Mouse (Mus musculus) MEL (cell line): ENCODE measurements at regions not wholly inside any gene's neighbourhood (a gene's known extent, or its start where the extent isn't known, plus 50 kb on each side); places are given as distances from the start of the nearest gene placed in this dataset.

Experiments used
- DNase-seq: peaks from one replicate; pipeline ENCODE4 v3.0.0; 2011; ENCODE audit warnings: low read depth, low spot score
- H3K27ac ChIP-seq: 2 replicates; pipeline ENCODE4 v1.5.1; 2012; ENCODE audit warnings: low read depth, mild to moderate bottlenecking, control low read depth, low read length, moderate library complexity; ENCODE audit not compliant: control insufficient read depth
- H3K27me3 ChIP-seq, 2 experiments: fragments of 150-350 bp in 1 of 2; sonication (generic) in 1 of 2; 2 replicates each; pipeline ENCODE4 v1.6.1; 2012; ENCODE audit warnings: low read length in 2 of 2, mild to moderate bottlenecking in 2 of 2, improper control_type of control experiment in 1 of 2, moderate library complexity in 1 of 2; ENCODE audit not compliant: insufficient read depth in 2 of 2, control insufficient read depth in 1 of 2
- H3K36me3 ChIP-seq, 2 experiments: 2 replicates each; pipeline ENCODE4 v1.6.1; 2012 to 2014; ENCODE audit warnings: low read length in 2 of 2, improper control_type of control experiment in 1 of 2, inconsistent platforms in 1 of 2, mild to moderate bottlenecking in 1 of 2; ENCODE audit not compliant: insufficient read depth in 2 of 2, control insufficient read depth in 1 of 2
- H3K4me1 ChIP-seq, 2 experiments: fragments of 150-350 bp in 1 of 2; sonication (generic) in 1 of 2; 2 replicates each; pipeline ENCODE4 v1.6.1; 2012; ENCODE audit warnings: low read length in 2 of 2, improper control_type of control experiment in 1 of 2, mild to moderate bottlenecking in 1 of 2; ENCODE audit not compliant: insufficient read depth in 2 of 2, control insufficient read depth in 1 of 2
- H3K4me3 ChIP-seq, 2 experiments: fragments of 150-350 bp in 1 of 2; sonication (generic) in 1 of 2; 2 replicates each; pipeline ENCODE4 v1.5.1; 2012; ENCODE audit warnings: low read depth in 2 of 2, low read length in 2 of 2, mild to moderate bottlenecking in 2 of 2, moderate library complexity in 2 of 2, control low read depth in 1 of 2, improper control_type of control experiment in 1 of 2; ENCODE audit not compliant: control insufficient read depth in 1 of 2, insufficient read depth in 1 of 2
- H3K79me2 ChIP-seq: 2 replicates; pipeline ENCODE4 v1.6.1; 2012; ENCODE audit warnings: mild to moderate bottlenecking, low read length, moderate library complexity; ENCODE audit not compliant: control insufficient read depth, poor library complexity, insufficient read depth
- H3K9ac ChIP-seq: 2 replicates; pipeline ENCODE4 v1.6.1; 2012; ENCODE audit warnings: low read depth, mild to moderate bottlenecking, control low read depth, low read length, moderate library complexity; ENCODE audit not compliant: control insufficient read depth, poor library complexity, severe bottlenecking
- H3K9me3 ChIP-seq: fragments of 150-350 bp; sonication (generic); replicated peaks from 2 replicates; pipeline ENCODE4 v1.6.1; 2012; ENCODE audit warnings: mild to moderate bottlenecking, low read length, improper control_type of control experiment, moderate library complexity; ENCODE audit not compliant: insufficient read depth
- CHD2 ChIP-seq: IDR thresholded peaks from 2 replicates; pipeline ENCODE4 v1.6.1; 2011; ENCODE audit warnings: low read length, improper control_type of control experiment
- E2F4 ChIP-seq: IDR thresholded peaks from 2 replicates; pipeline ENCODE4 v1.6.1; 2011; ENCODE audit warnings: low read depth, low read length, improper control_type of control experiment, borderline replicate concordance
- ELF1 ChIP-seq: IDR thresholded peaks from 2 replicates; pipeline ENCODE4 v1.6.1; 2014; ENCODE audit warnings: low read depth, mild to moderate bottlenecking, inconsistent platforms, low read length, improper control_type of control experiment, moderate library complexity
- EP300 ChIP-seq, 2 experiments: IDR thresholded peaks; 2 replicates each; pipeline ENCODE4 v1.6.1; 2011; ENCODE audit warnings: improper control_type of control experiment in 2 of 2, low read length in 2 of 2, low read depth in 1 of 2, mild to moderate bottlenecking in 1 of 2
- GABPA ChIP-seq: IDR thresholded peaks from 2 replicates; pipeline ENCODE4 v1.6.1; 2012; ENCODE audit warnings: low read depth, mild to moderate bottlenecking, inconsistent platforms, low read length, improper control_type of control experiment, moderate library complexity
- MAFK ChIP-seq: IDR thresholded peaks from 2 replicates; pipeline ENCODE4 v1.6.1; 2011; ENCODE audit warnings: low read depth, mild to moderate bottlenecking, low read length, improper control_type of control experiment, borderline replicate concordance
- MEF2A ChIP-seq: IDR thresholded peaks from 2 replicates; pipeline ENCODE4 v1.6.1; 2014; ENCODE audit warnings: low read depth, mild to moderate bottlenecking, inconsistent platforms, low read length, improper control_type of control experiment; ENCODE audit not compliant: poor library complexity, insufficient replicate concordance, severe bottlenecking; ENCODE audit errors: extremely low read depth
- MYC ChIP-seq: IDR thresholded peaks from 2 replicates; pipeline ENCODE4 v1.6.1; 2011; ENCODE audit warnings: low read depth, mild to moderate bottlenecking, low read length, improper control_type of control experiment, moderate library complexity
- POLR2AphosphoS2 ChIP-seq: IDR thresholded peaks from 2 replicates; pipeline ENCODE4 v1.6.1; 2011; ENCODE audit warnings: low read length, improper control_type of control experiment
- SIN3A ChIP-seq: IDR thresholded peaks from 2 replicates; pipeline ENCODE4 v1.6.1; 2012; ENCODE audit warnings: low read length, improper control_type of control experiment, inconsistent platforms
- UBTF ChIP-seq: IDR thresholded peaks from 2 replicates; pipeline ENCODE4 v1.6.1; 2012; ENCODE audit warnings: low read depth, mild to moderate bottlenecking, inconsistent platforms, low read length, improper control_type of control experiment, moderate library complexity, borderline replicate concordance; ENCODE audit not compliant: insufficient read depth
- USF1 ChIP-seq: IDR thresholded peaks from 2 replicates; pipeline ENCODE4 v1.6.1; 2014; ENCODE audit warnings: low read depth, mild to moderate bottlenecking, inconsistent platforms, low read length, improper control_type of control experiment, moderate library complexity
- ZKSCAN1 ChIP-seq: IDR thresholded peaks from 2 replicates; pipeline ENCODE4 v1.6.1; 2012; ENCODE audit warnings: low read depth, mild to moderate bottlenecking, inconsistent platforms, low read length, improper control_type of control experiment, moderate library complexity

- no peak for DNase-seq
- TF ChIP-seq MEF2A (no peak), GABPA (no peak), MYC (no peak), ZKSCAN1 (no peak), E2F4 (no peak), UBTF (no peak), ELF1 (no peak)
- TF ChIP-seq, all 39 proteins: peak for 0
- Histone ChIP-seq H3K79me2 (no peaks in the 10 kb centered on the region), H3K27ac (no peak overlapping the region), H3K4me3 (no peak overlapping the region), H3K27me3 (no peaks in the 10 kb centered on the region), H3K9me3 (no peaks in the 10 kb centered on the region), H3K36me3 (no peaks in the 10 kb centered on the region), H3K4me1 (no peaks in the 10 kb centered on the region), H3K9ac (no peak overlapping the region)
Measured at GRCm38 (mm10) chr1:15143922-15144591, 949.1 kb downstream of the 4930444P10Rik start.

GRCm38 (mm10) chr1:15118462-15118861 is 974.7 kb downstream of the 4930444P10Rik start:
- TF ChIP-seq EP300 (IDR thresholded peaks at IDR 0.05; ENCODE audit: low read depth in 1 of 2, low read length in 2 of 2), result no peak
- TF ChIP-seq CHD2, result no peak
- no peak for TF ChIP-seq SIN3A
- H3K27ac ChIP-seq, result no peak overlapping the region
- H3K9me3 ChIP-seq, result no peaks in the 10 kb centered on the region
- H3K4me1 ChIP-seq, result no peaks in the 10 kb centered on the region
- DNase-seq, result no peak
- no peaks in the 10 kb centered on the region for H3K79me2 ChIP-seq
- H3K4me3 ChIP-seq, result no peak overlapping the region
- no peaks in the 10 kb centered on the region for H3K27me3 ChIP-seq
- H3K9ac ChIP-seq, result no peak overlapping the region
- H3K36me3 ChIP-seq, result no peaks in the 10 kb centered on the region

- H3K9me3 ChIP-seq, result no peaks in the 10 kb centered on the region
- H3K4me3 ChIP-seq, result no peak overlapping the region
- no peaks in the 10 kb centered on the region for H3K36me3 ChIP-seq
- no peaks in the 10 kb centered on the region for H3K4me1 ChIP-seq
- H3K79me2 ChIP-seq, result no peaks in the 10 kb centered on the region
- DNase-seq, result no peak
- TF ChIP-seq USF1 (no peak), ZKSCAN1 (no peak), SIN3A (no peak), MAFK (no peak), POLR2AphosphoS2 (no peak)
- no peak overlapping the region for H3K27ac ChIP-seq
- no peak overlapping the region for H3K9ac ChIP-seq
- no peaks in the 10 kb centered on the region for H3K27me3 ChIP-seq
Measured at GRCm38 (mm10) chr1:15111420-15111819, 981.7 kb downstream of the 4930444P10Rik start.
